16 mouse cellular contexts compared by ENCODE assay signal in genomic region chr15:74325543-74325942, GRCm38 (mm10).
DNase-seq lines count a peak whose midpoint lies in the region; ATAC-seq and TF ChIP-seq lines count a peak whose summit lies in the region.
"Had no signal": no experiment of that assay in that cellular context is flagged by ENCODE, and none has a peak within 500 bp of the region (broad histone marks: within the 10 kb centered on the region; RNA-seq: fewer than 3 reads in every experiment).

No protein-coding gene starts in this region.

- no peaks in the 10 kb centered on the region for H3K36me3 ChIP-seq in midbrain, embryonic 11.5 days (ENCODE audit: control insufficient read depth, insufficient read depth, low read length)
- H3K36me3 ChIP-seq in midbrain, embryonic 10.5 days = no peaks in the 10 kb centered on the region
- H3K36me3 ChIP-seq in hindbrain, postnatal 0 days (ENCODE audit: insufficient read depth, low read length) = no peaks in the 10 kb centered on the region
- H3K36me3 ChIP-seq: intestine, embryonic 15.5 days; stomach, embryonic 15.5 days had no signal

- H3K9me3 ChIP-seq in midbrain, embryonic 11.5 days (ENCODE audit: control insufficient read depth, low read length) = no peaks in the 10 kb centered on the region
- H3K9me3 ChIP-seq in midbrain, embryonic 10.5 days (replicated peaks) = no peaks in the 10 kb centered on the region
- no peaks in the 10 kb centered on the region for H3K9me3 ChIP-seq in hindbrain, postnatal 0 days (ENCODE audit: low read length)
- H3K9me3 ChIP-seq: intestine, embryonic 15.5 days; stomach, embryonic 15.5 days had no signal

- no peak overlapping the region for H3K9ac ChIP-seq in midbrain, embryonic 11.5 days (ENCODE audit: low read length)
- no peak overlapping the region for H3K9ac ChIP-seq in hindbrain, postnatal 0 days (replicated peaks; ENCODE audit: low read length)
- H3K9ac ChIP-seq: intestine, embryonic 15.5 days; liver, embryonic 14.5 days; stomach, embryonic 15.5 days had no signal

- no peak for TF ChIP-seq POLR2A in olfactory bulb, adult 2 months (IDR thresholded peaks at IDR 0.05; ENCODE audit: insufficient read depth, low read depth, low read length)
- no peak for TF ChIP-seq POLR2A in cerebellum, adult 2 months (IDR thresholded peaks at IDR 0.05; ENCODE audit: borderline replicate concordance, insufficient read depth, low read length)

- ATAC-seq in midbrain, embryonic 11.5 days (ENCODE audit: low FRiP score) = no peak
- no peak for ATAC-seq in hindbrain, postnatal 0 days
- ATAC-seq: intestine, embryonic 15.5 days; Patski had no signal

- H3K27me3 ChIP-seq in midbrain, embryonic 11.5 days (ENCODE audit: control insufficient read depth, insufficient read depth, low read length) = no peaks in the 10 kb centered on the region
- no peaks in the 10 kb centered on the region for H3K27me3 ChIP-seq in midbrain, embryonic 10.5 days (ENCODE audit: low read depth, poor library complexity, severe bottlenecking)
- no peaks in the 10 kb centered on the region for H3K27me3 ChIP-seq in hindbrain, postnatal 0 days (ENCODE audit: insufficient read depth, low read length)
- no peaks in the 10 kb centered on the region for H3K27me3 ChIP-seq in cerebellum, adult 2 months (ENCODE audit: control insufficient read depth, insufficient read depth, low read length)
- H3K27me3 ChIP-seq: CH12.LX; intestine, embryonic 15.5 days; stomach, embryonic 15.5 days had no signal

- DNase-seq in midbrain, embryonic 11.5 days (ENCODE audit: low spot score, missing footprints) = peak; percentile 59
- no peak for DNase-seq in midbrain, embryonic 10.5 days (ENCODE audit: low spot score)
- peak; percentile 48 for DNase-seq in hindbrain, postnatal 0 days (ENCODE audit: low spot score)
- peak; percentile 46 to 48 for DNase-seq in left cerebral cortex, adult 9 months (ENCODE audit: low spot score in 2 of 2)
- no peak for DNase-seq in cerebellum, adult 2 months
- DNase-seq in cerebellum, adult 9-10 months = no peak
- DNase-seq: adrenal gland, postnatal 10 days; cerebellum, adult 18-20 months; gastrocnemius, postnatal 25 days had no signal

- no peaks in the 10 kb centered on the region; the same call in 1 of the 2 replicates for H3K4me1 ChIP-seq in midbrain, embryonic 11.5 days (ENCODE audit: control insufficient read depth, insufficient read depth, low read length)
- H3K4me1 ChIP-seq in midbrain, embryonic 10.5 days = peaks cover 17% of the 10 kb centered on the region
- peaks cover 3% of the 10 kb centered on the region; the same call in 1 of the 2 replicates for H3K4me1 ChIP-seq in hindbrain, postnatal 0 days (ENCODE audit: insufficient read depth, low read length)
- peaks cover 46% of the 10 kb centered on the region for H3K4me1 ChIP-seq in olfactory bulb, adult 2 months (ENCODE audit: control insufficient read depth, insufficient read depth, low read length)
- no peaks in the 10 kb centered on the region for H3K4me1 ChIP-seq in cerebellum, adult 2 months (ENCODE audit: control insufficient read depth, insufficient read depth, low read length)
- H3K4me1 ChIP-seq: intestine, embryonic 15.5 days; stomach, embryonic 15.5 days had no signal

- no peak for TF ChIP-seq CTCF in hindbrain, postnatal 0 days (IDR thresholded peaks at IDR 0.05; ENCODE audit: low read depth)
- no peak for TF ChIP-seq CTCF in olfactory bulb, adult 2 months (IDR thresholded peaks at IDR 0.05; ENCODE audit: insufficient read depth, low read depth, low read length)
- no peak for TF ChIP-seq CTCF in cerebellum, adult 2 months (IDR thresholded peaks at IDR 0.05; ENCODE audit: borderline replicate concordance, insufficient read depth, low read depth, low read length)

- H3K27ac ChIP-seq in midbrain, embryonic 11.5 days (ENCODE audit: low read depth, low read length) = no peak overlapping the region
- H3K27ac ChIP-seq in midbrain, embryonic 10.5 days (replicated peaks) = no peak overlapping the region
- no peak overlapping the region for H3K27ac ChIP-seq in hindbrain, postnatal 0 days
- peak overlapping the region; percentile 24 for H3K27ac ChIP-seq in olfactory bulb, adult 2 months (ENCODE audit: insufficient read depth, low read depth, low read length)
- no peak overlapping the region for H3K27ac ChIP-seq in cerebellum, adult 2 months (ENCODE audit: insufficient read depth, low read length)
- H3K27ac ChIP-seq: intestine, embryonic 15.5 days; liver, embryonic 14.5 days; macrophage; stomach, embryonic 15.5 days had no signal

- H3K4me2 ChIP-seq in midbrain, embryonic 11.5 days = no peak overlapping the region
- H3K4me2 ChIP-seq in hindbrain, postnatal 0 days (ENCODE audit: low read depth, low read length) = no peak overlapping the region
- H3K4me2 ChIP-seq: intestine, embryonic 15.5 days; stomach, embryonic 15.5 days had no signal

- WGBS in midbrain, embryonic 11.5 days = 69% methylated on average over 9 of the region's 9 CpGs
- 64% methylated on average over 9 of the region's 9 CpGs for WGBS in midbrain, embryonic 10.5 days
- 30% methylated on average over 9 of the region's 9 CpGs for WGBS in hindbrain, postnatal 0 days
- WGBS in olfactory bulb, adult 2 months = 26% methylated on average over 9 of the region's 9 CpGs
- 55% methylated on average over 9 of the region's 9 CpGs for WGBS in cerebellum, adult 2 months

- H3K4me3 ChIP-seq in midbrain, embryonic 11.5 days (ENCODE audit: low read depth, low read length) = no peak overlapping the region
- no peak overlapping the region for H3K4me3 ChIP-seq in midbrain, embryonic 10.5 days
- H3K4me3 ChIP-seq in hindbrain, postnatal 0 days (ENCODE audit: low read length) = no peak overlapping the region
- no peak overlapping the region for H3K4me3 ChIP-seq in olfactory bulb, adult 2 months (ENCODE audit: insufficient read depth, low read depth, low read length)
- H3K4me3 ChIP-seq in cerebellum, adult 2 months (replicated peaks; ENCODE audit: insufficient read depth, low read depth, low read length) = no peak overlapping the region
- H3K4me3 ChIP-seq: intestine, embryonic 15.5 days; stomach, embryonic 15.5 days had no signal

Comparison
In these comparisons a context has a peak if more than half of its experiments do, and no peak if none do; other contexts are left out.
1. DNase-seq: peak in midbrain, embryonic 11.5 days (single experiment), hindbrain, postnatal 0 days (single experiment) and left cerebral cortex, adult 9 months (2 of 2); none in midbrain, embryonic 10.5 days (single experiment), cerebellum, adult 2 months (0 of 2) and cerebellum, adult 9-10 months (single experiment).